11 mouse cellular contexts compared by ENCODE assay signal in genomic region chr9:35111446-35111845, GRCm38 (mm10). TPM values are rescaled to one million over a fixed set of nuclear protein-coding genes. Genes with fewer than 3 reads are reported as not detected.
DNase-seq lines count a peak whose midpoint lies in the region; ATAC-seq and TF ChIP-seq lines count a peak whose summit lies in the region.
"Had no signal": no experiment of that assay in that cellular context is flagged by ENCODE, and none has a peak within 500 bp of the region (broad histone marks: within the 10 kb centered on the region; RNA-seq: fewer than 3 reads in every experiment).

No protein-coding gene starts in this region.

- WGBS in heart, embryonic 14.5 days: 68% methylated on average over 7 of the region's 7 CpGs
- WGBS in embryonic facial prominence, embryonic 10.5 days: 72% methylated on average over 7 of the region's 7 CpGs
- 75% methylated on average over 7 of the region's 7 CpGs for WGBS in limb, embryonic 13.5 days

- H3K27ac ChIP-seq in heart, embryonic 14.5 days (replicated peaks in 1 of 2; ENCODE audit: control insufficient read depth in 1 of 2, insufficient read depth in 1 of 2, low read depth in 2 of 2, low read length in 2 of 2): no peak overlapping the region
- peak overlapping the region; percentile 81 for H3K27ac ChIP-seq in embryonic facial prominence, embryonic 10.5 days (replicated peaks)
- no peak overlapping the region for H3K27ac ChIP-seq in limb, embryonic 13.5 days
- H3K27ac ChIP-seq: midbrain, embryonic 10.5 days had no signal

- DNase-seq in heart, postnatal 14 days: no peak
- no peak for DNase-seq in embryonic facial prominence, embryonic 10.5 days (ENCODE audit: low spot score)
- no peak for DNase-seq in thymus, postnatal 0 days (ENCODE audit: low spot score)
- DNase-seq in frontal cortex, postnatal 36 days (ENCODE audit: low spot score in 2 of 2): no peak
- DNase-seq in left cerebral cortex, adult 8-10 months (ENCODE audit: low spot score in 2 of 2): no peak
- DNase-seq: thymus, postnatal 14 days had no signal

- H3K9me3 ChIP-seq in heart, embryonic 14.5 days (ENCODE audit: control insufficient read depth, low read length): no peaks in the 10 kb centered on the region
- H3K9me3 ChIP-seq in E14TG2a.4 (ENCODE audit: low read length): peaks cover 3% of the 10 kb centered on the region; the same call in 1 of the 2 replicates
- H3K9me3 ChIP-seq in embryonic facial prominence, embryonic 10.5 days: no peaks in the 10 kb centered on the region
- H3K9me3 ChIP-seq in limb, embryonic 13.5 days: no peaks in the 10 kb centered on the region
- H3K9me3 ChIP-seq: G1E; midbrain, embryonic 10.5 days had no signal

- ATAC-seq in heart, embryonic 14.5 days (ENCODE audit: insufficient number of reproducible peaks, insufficient read depth, low FRiP score, low read depth): no peak
- ATAC-seq in limb, embryonic 13.5 days (ENCODE audit: low FRiP score, low read depth): no peak

- peak overlapping the region; percentile 27; the same call in 1 of the 2 replicates for H3K4me2 ChIP-seq in heart, embryonic 14.5 days (ENCODE audit: low read length)
- H3K4me2 ChIP-seq in limb, embryonic 13.5 days (replicated peaks): peak overlapping the region; percentile 58

- no peak overlapping the region for H3K9ac ChIP-seq in heart, embryonic 14.5 days (ENCODE audit: low read length)
- H3K9ac ChIP-seq in limb, embryonic 13.5 days: 0 out of 2 replicates have a peak overlapping the region, but pooled peaks have one; percentile 48

- no peaks in the 10 kb centered on the region for H3K36me3 ChIP-seq in heart, embryonic 14.5 days (ENCODE audit: control insufficient read depth, insufficient read depth, low read length)
- peaks cover 5% of the 10 kb centered on the region for H3K36me3 ChIP-seq in E14TG2a.4 (ENCODE audit: insufficient read depth, low read length)
- H3K36me3 ChIP-seq in embryonic facial prominence, embryonic 10.5 days (replicated peaks): 0 out of 2 replicates have a peak, but pooled peaks cover 4% of the 10 kb centered on the region
- H3K36me3 ChIP-seq in limb, embryonic 13.5 days: 0 out of 2 replicates have a peak, but pooled peaks cover 4% of the 10 kb centered on the region
- H3K36me3 ChIP-seq: midbrain, embryonic 10.5 days had no signal

- intact Hi-C loops in heart, postnatal 14 days (cut with DNase I): loop anchor here (5.0 kb wide), 1 partner anchor 156 kb away; the partner anchor contains the start of genes Fam118b and Rpusd4

- no peak for TF ChIP-seq CTCF in E14TG2a.4 (conservative IDR thresholded peaks at IDR 0.05; ENCODE audit: low read length)

- peaks cover 33 to 50% of the 10 kb centered on the region in 2 experiments for H3K4me1 ChIP-seq in heart, embryonic 14.5 days (ENCODE audit: control insufficient read depth in 2 of 2, insufficient read depth in 2 of 2, low read length in 2 of 2)
- H3K4me1 ChIP-seq in E14TG2a.4 (replicated peaks; ENCODE audit: low read depth, low read length): peaks cover 83% of the 10 kb centered on the region
- H3K4me1 ChIP-seq in embryonic facial prominence, embryonic 10.5 days: peaks cover 83% of the 10 kb centered on the region
- peaks cover 89% of the 10 kb centered on the region for H3K4me1 ChIP-seq in limb, embryonic 13.5 days

- H3K27me3 ChIP-seq in heart, embryonic 14.5 days (ENCODE audit: control insufficient read depth, insufficient read depth, low read length): no peaks in the 10 kb centered on the region
- peaks cover 17% of the 10 kb centered on the region for H3K27me3 ChIP-seq in E14TG2a.4 (ENCODE audit: insufficient read depth, low read length)
- no peaks in the 10 kb centered on the region for H3K27me3 ChIP-seq in embryonic facial prominence, embryonic 10.5 days (replicated peaks; ENCODE audit: low read depth, poor library complexity, severe bottlenecking)
- H3K27me3 ChIP-seq in limb, embryonic 13.5 days: no peaks in the 10 kb centered on the region

- H3K4me3 ChIP-seq in heart, embryonic 14.5 days (ENCODE audit: control insufficient read depth in 1 of 2, insufficient read depth in 1 of 2, low read depth in 1 of 2, low read length in 2 of 2): no peak overlapping the region
- H3K4me3 ChIP-seq in E14TG2a.4 (replicated peaks; ENCODE audit: low read length): peak overlapping the region; percentile 59
- H3K4me3 ChIP-seq in embryonic facial prominence, embryonic 10.5 days: peak overlapping the region; percentile 36
- H3K4me3 ChIP-seq in limb, embryonic 13.5 days: peak overlapping the region; percentile 20

RNA-seq across cellular contexts. Expression of gene St3gal4, which starts 7.6 kb away (rescaled TPM):
- polyA plus RNA-seq in heart, embryonic 14.5 days (2014; fragmentation: Nextera tagmentation; extraction: Ambion mirVana): 22.9 and 25.1 TPM in 2 replicates
- 10 to 100 TPM; 36.2 to 38.3 TPM for total RNA-seq in heart, postnatal 14 days (2021)
- polyA plus RNA-seq in embryonic facial prominence, embryonic 10.5 days (2016; fragmentation: Nextera tagmentation; extraction: Ambion mirVana): 18.2 and 18.7 TPM in 2 replicates
- 37.9 and 39.3 TPM in 2 replicates for polyA plus RNA-seq in limb, embryonic 13.5 days (2015; fragmentation: Nextera tagmentation; extraction: Ambion mirVana)
- 15.2 and 15.5 TPM in 2 replicates for polyA plus RNA-seq in thymus, postnatal 0 days (2015; fragmentation: Nextera tagmentation; extraction: Ambion mirVana)
- total RNA-seq in left cerebral cortex, adult 8-10 months (2022): 10 to 100 TPM; 26.5 to 30.4 (median 28.9) TPM

Comparison
In these comparisons a context has a peak if more than half of its experiments do, and no peak if none do; other contexts are left out.
1. H3K4me3 ChIP-seq: peak in E14TG2a.4 (single experiment), embryonic facial prominence, embryonic 10.5 days (single experiment) and limb, embryonic 13.5 days (single experiment); none in heart, embryonic 14.5 days (0 of 2).